Mouse (Mus musculus) common myeloid progenitor, adult 5-6 weeks (primary cell): ENCODE data around the gene Nek6. TPM values are rescaled to one million over a fixed set of nuclear protein-coding genes. Genes with fewer than 3 reads are reported as not detected.

ENCODE experiments used
- ATAC-seq: replicated peaks from 2 replicates; pipeline ENCODE4 v1.8.0; 2016; ENCODE audit warnings: low read depth, mild to moderate bottlenecking, moderate TSS enrichment, inconsistent platforms; ENCODE audit not compliant: poor library complexity, severe bottlenecking
- total RNA-seq: library from RNA; stranded (forward); fragments of 200-1000, 187-1606 nt; gene quantifications from 2 replicates; pipeline ENCODE4 v1.2.3, GENCODE M21; 2017

Nek6 gene
- total RNA-seq, 1 experiment from 2014 or later, result 7.2 TPM

DNA sequence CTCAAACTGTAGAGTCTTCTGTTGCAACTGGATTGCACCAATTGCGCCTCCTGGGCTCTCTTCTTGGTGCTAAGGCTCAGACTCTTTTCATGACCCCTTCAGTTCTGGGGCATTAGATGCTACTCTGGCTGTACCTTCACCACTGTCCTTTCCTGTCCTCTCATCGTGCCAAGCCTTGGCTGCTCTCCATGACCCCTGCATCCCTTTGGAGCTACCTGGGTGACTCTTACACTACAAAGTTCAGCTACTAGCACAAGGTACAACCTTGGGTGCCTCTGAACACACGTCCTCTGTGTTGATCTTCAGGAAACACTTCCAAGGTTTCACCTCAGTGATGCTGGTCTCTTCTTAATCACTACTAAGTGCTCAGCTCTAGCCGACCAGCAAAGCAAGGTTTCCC lies 51.2 kb downstream of the Nek6 start:
- no peak for ATAC-seq

DNA sequence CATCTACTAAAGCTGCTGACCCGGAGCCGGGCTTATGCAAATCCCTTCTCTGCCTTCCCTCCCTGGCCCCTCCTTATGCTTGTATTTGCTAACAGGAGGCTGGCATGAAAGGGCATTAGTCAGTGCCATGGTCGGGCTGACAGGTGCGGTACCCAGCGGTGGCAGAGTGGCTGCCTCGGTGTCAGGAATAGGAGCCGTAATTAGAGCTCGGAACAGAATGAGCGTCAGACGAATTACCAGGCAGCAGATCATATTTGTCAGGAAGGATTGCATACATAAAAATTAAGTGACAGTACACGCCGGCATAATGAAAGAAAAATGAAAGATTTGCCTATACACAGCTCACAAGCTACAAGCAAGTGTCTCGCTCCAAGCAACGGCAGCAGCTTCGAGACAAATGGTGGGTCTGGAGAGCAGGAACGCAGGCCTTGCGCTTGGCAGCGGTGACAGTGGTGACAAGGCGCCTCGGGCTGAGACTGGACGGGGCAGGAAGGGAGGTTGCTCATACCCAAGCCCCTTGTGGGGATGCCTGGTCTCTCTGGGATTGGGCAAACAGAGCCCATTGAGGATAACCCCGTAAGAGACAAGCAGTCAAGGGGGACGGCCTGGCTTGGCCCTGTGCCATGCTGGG lies 60.6 kb downstream of the Nek6 start:
- ATAC-seq, result no peak

DNA sequence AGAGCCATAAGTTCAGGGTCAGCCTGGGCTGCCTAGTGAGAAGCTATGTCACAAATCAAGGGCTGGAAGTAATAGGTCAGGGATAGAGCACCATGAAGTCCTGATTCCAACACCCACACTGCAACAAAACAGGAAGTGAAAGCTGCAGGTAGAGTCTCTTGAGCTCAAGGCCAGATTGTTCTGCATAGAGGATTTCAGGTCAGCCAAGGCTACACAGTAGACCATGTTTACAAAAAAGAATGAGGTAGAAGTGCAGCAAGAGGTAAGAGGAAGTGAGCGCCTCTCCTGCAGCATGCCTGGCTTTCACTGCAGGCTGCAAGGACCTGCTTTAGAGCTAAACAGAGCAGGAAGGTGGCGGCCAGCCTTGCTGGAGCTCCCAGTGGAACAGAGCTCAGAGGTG lies 63.3 kb downstream of the Nek6 start:
- ATAC-seq, result 0 out of 2 replicates have a peak, but pooled peaks have one; percentile 25

DNA sequence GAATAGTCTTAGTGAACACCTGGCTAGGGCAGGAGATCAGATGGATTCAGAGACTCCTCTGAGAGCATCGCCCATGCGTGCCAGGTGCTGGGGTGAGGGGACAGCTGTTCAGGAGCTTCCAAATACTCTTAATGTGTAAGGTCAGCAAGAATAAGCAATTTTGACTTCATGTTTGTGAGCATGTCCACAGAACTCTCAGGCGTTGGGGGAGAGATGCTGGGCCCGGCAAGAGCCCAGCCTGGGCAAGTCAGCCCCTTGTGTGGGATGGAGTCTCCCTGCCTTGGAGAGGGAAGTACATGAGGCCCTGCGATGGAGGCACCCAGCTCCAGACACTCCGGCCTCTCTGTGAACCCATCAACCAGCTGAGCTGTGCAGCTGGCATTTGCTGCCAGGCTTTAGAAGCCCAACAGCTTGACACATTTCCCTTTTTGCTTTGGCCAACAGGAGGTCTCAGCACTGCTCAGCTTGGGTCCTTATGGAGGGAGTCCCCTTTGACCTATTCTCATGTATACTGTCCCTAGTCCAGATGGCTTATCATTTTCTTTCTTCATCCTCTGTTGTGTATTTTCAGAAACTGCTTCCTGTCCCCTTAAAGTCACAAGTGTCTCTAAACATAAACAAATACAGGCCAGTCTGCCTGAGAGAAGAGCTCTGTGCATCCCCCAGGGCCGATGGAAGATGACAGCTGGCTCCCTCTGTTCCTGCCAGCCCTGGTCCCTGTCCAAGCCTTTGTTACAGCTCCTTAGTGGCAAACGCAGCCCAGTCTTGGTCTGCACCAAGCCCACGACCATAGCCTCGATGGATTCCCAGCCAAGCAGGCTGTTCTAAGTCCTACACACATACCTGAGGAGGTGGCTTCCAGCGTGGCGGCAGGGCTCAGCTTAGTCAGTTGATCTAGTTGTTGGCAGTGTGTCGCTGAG lies 67.4 kb downstream of the Nek6 start:
- no peak for ATAC-seq

DNA sequence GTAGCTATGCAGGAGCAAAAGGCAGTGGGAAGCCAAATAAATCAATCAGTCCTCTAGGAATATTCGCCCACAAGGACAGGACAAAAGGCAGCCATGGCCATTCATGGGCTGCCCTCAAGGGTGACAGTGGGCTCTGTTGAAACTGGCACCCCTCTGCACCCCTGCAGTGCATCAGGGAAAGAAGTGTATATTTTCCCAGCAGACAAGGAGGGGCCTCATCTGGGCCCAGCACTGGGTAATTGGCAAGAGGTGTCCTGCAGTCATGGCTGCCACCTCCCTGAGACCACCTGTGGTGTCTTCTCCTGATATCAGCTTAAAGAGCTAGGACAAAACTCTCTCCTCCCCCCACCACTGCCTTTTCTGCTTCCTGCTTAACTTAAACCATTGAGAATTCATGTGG lies 68.1 kb downstream of the Nek6 start:
- no peak for ATAC-seq

DNA sequence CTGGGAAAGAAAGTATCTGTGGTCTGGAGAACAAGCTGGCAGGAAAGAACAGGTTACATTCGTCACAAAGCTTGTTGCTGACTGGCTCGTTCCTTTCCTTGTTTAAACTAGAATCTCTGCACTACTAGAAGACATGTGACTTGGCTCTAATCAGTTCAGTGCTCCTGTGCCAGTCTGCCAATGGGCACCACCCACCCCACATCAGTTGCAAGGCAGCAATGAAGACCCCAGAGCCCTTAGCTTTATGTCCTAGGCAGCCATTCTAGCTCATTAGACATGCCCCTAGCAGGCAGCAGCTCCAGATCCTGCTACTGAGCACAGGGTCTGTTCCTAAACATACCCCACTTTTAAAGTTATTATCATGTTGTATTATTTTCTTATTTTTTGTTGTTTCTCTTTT lies 72.5 kb downstream of the Nek6 start:
- ATAC-seq, result no peak

DNA sequence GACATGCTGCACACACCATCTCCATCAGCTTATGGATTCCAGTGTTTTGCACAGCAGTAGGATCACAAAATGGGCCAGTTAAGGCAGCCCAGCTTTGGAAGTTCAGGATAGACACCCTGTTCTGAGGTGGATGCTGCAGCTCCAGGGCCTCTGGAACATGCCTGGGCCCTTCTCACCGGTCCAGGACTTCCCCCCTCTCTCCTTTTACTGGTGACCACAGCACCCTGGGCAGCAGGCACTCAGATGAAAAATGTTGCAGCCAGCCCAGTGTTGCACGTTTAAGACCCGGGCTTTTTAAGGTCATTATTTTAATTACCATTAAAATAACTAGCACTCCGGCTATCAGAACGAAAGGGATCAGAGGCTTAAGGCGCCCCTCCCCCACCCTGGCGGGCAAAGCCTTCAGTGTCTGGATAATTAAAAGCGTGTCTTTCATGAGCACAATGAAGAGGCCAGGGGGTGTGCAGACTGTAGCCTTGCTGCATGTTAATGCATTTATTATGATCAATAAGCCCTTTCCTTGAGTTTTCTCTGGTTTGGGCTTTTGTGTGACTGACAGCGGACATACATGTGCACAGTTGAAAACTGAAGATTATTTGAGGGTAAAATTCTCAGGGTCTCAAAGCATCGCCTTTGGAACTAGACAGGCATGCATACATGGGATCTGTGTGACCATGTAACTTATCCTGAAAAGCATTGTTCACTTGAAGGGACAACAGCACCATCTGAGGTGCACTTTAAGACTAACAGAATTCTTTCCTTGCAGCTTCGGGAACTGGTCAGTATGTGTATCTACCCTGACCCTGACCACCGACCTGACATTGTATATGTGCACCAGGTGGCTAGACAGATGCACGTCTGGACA lies 73.3 kb downstream of the Nek6 start:
- no peak for ATAC-seq

DNA sequence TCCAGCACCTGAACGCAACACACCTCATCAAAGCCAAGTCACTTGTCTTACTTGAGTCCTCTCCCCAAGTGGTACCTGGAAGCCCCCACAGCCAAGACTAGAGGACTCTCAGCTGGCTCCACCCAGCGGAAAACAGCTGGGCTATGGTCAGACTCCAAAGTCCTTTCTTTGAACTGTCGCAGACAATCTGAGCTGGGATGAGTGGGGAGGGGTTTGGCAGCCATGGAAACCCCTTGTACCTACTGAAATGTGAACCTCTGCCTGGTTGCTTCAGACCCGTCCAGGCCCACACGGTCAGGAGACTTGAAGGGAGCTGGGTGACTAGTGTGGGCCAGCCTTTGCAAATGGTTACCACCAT lies 73.9 kb downstream of the Nek6 start:
- no peak for ATAC-seq

DNA sequence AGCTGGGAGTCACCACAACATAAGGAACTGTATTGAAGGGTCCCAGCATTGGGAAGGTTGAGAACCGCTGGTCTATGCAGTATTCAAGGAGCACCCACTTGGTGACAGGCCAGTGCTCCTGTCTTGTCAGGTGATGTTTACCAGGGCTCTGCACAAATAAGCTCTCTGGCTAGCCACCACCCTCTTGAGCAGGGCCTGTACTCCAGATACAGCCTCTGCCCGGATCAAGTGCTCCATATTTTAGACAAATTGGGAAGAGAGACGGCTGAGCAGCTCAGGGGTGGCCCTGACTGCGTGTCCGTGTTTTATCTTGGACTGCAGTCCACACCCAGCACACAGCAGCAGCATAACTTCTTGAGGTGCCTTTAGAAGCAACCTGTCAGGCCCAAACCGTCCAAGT lies 75.3 kb downstream of the Nek6 start:
- no peak for ATAC-seq

DNA sequence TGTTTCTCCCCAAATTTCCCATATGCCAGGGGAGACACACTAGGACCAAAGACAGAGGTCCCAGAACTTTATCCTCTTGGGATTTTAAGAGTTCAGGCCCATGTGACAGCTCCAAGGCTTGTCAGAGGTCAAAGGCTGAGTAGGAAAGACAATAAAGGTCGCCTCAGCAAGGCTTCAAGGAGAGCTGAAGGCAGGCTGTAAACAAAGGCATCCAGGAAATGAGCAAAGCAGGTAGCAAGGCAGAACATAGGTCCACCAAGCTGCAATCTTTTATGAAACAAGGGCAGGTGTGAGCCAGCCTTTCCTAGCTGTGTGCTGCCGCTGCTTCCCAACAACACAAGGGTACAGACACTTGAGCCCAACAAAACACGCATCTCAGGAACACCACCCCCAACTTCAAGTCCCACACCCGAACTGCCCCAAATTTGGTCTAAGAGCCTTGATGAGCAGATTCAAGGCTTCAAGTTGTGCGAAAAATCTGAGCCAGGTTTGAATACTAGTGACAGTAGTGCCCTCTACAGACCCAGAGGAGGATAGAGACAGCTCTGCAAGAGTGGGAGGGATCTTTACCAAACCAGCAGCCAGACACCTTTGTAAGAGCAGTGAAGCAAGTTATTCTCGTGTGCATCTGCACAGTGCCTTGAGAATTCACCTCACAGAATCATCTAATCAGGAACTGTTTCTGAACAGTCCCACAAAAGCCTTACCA lies 80.5 kb downstream of the Nek6 start:
- peak; percentile 56; the same call in 1 of the 2 replicates for ATAC-seq

DNA sequence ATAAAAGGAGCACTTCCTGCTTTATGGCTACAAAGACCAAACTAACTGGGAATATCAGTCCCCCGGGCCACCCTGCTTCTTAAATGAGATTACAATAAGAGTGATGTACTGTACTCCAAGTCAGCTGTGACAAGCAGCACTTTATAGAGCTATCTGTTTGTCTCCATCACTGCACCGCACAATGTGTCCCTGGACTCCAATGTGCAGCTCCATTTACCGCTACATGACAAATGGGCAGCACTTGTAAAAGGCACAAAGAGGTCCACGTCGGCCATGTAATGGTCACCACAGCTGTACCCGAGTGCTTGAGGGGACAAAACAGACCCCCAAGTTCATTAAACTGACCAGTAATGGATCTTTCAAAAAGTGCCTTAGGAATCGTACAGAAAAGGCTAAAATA lies 83.4 kb downstream of the Nek6 start:
- no peak for ATAC-seq

DNA sequence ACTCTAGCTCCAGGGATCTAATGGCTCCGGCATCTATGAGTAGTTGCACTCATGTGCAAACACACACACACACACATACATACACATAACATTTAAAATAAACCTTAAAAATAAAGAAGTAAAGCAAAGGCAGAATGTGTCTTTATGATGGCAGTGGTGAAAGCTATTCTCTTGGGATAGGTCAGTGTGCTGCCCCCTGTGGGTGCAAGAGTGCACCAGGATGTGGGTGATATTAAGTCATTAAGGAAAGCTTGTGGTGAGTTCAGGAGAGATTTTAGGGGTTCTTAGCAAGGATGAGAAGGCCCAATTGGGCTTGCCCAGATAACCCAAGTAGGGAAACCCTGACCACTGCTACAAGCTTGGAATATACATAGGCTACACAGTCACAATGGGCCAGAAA lies 86.5 kb downstream of the Nek6 start:
- ATAC-seq, result 0 out of 2 replicates have a peak, but pooled peaks have one; percentile 60

DNA sequence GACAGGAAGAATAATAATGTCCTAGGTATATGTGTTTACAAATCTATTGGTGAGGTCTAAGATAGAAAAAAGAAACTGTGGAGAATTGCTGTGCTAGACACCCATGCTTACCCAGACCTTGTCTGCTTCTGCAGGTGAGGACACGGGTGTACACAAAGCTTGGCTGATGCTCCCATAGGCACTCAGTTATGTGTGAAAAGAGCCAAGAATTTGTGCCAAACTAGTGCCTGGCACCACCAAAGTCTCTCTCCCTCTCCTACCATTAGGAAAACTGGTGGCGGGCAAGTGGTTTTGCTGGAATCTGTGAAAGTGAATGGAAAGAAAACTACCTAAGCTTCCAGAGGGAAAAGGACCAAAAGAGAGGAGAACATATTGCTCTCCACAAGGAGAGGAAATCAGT lies 87.0 kb downstream of the Nek6 start:
- ATAC-seq, result no peak

DNA sequence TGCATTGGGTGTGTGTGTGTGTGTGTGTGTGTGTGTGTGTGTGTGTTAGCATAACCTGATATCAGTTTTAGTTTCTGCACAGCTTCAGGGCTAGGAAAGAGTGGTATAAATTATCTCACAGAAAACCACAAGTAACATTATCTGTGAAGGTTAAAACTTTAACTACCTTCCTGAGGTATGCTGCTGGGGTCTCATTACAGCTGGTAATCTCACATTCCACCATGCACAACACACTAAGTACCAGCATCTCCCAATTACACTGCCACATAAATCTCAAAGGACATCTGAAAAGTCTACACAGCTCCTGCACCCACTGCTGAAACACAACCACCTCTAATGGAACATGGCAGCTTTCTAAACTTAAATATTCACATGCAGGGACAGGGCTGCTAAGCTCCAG lies 89.4 kb downstream of the Nek6 start:
- no peak for ATAC-seq

DNA sequence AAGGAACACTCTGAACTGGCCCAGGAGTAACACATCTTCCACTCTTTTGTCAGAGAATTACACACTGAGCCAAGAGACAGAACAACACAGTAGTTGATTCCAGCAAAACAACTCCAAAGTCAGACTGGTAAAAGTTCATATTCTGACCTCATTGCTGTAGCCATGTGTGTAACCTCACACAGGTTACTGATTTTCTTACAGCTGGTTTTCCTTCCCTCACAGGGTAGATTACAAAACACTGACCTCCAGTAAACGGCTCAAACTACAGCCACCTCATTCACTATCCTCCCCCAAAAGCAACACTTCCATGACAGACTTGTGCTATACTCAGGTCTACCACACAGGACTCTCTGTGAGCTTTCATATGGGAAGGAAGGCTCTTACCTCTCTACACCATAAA lies 96.3 kb downstream of the Nek6 start:
- no peak for ATAC-seq

DNA sequence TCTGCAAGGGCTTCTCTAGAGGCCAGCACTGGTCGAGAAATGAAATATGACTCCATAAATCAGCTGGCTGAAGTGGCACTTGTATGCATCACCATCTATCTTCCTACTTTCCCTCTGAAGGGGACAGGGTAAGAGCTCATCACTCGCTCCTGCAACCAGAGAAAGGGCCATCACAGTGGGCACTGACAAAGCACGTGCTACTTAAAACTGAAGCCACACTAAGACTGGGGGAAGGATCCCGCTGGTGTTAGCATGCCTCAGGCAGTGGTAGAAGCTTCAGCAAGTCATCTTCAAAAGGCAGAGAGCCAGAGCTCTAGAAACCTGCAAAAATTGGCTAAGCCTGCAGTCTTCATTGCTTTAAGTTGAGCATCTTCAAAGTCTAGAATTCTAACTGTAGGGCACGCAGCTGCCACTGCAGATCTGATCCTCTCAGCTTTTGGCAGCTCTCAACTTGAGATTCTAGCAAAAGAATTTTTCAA lies 97.4 kb downstream of the Nek6 start:
- no peak for ATAC-seq

DNA sequence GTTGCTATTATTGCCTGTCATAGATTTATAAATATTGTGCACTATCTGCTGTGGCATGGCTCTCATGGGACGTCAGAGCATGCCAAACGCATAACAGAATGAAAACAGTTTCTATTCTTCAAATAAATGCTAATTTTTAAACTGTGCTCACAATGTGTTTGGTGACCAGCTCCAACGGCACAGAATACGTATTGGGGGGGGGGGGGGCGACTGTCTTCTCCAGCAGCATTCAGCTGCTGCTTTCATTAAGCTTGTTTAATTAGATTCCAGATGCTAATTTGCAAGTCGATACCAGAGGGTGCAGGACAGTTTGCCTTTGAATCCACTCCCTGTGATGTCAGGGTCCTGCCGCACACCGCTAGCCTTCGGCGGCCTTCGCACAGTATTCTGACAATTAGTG lies 97.9 kb downstream of the Nek6 start:
- no peak for ATAC-seq

DNA sequence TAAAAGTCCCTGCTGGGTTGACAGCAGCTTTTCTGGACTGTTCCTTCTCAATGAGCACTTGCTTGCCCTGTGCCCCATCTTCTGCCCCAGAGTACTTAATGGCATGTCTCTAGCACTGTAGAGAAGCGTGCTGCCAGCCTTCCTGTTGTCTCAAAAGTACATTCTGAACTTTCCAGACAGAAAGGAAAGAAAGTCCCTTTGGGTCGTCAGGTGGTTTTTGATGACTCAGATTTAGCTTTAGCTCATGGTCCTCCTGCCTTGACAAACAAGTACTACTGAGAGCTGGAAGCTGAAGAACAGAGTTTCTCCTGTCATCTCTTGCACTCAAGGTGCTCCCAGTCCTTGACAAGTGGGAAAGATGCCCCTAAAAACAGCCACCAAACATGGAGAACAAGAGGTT lies 98.7 kb downstream of the Nek6 start:
- ATAC-seq, result no peak

DNA sequence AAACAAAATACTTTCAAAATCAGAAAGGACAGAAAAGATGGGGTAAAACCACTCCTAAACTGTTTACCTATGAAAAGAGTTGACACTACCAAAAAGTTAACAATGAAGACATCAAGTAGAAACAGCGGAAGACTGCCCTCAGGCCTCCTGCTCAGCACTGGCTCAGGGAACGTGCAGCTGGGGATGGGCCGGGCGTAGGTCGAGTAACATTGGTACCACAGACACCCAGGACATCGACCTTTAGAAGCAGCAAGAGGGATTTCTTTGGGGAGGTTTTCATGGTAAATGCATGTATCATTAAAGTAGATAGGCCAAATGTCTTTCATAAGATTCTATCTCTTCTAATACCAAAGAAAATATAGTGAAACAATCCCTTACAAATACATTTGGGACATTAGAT lies 101.2 kb downstream of the Nek6 start:
- no peak for ATAC-seq

DNA sequence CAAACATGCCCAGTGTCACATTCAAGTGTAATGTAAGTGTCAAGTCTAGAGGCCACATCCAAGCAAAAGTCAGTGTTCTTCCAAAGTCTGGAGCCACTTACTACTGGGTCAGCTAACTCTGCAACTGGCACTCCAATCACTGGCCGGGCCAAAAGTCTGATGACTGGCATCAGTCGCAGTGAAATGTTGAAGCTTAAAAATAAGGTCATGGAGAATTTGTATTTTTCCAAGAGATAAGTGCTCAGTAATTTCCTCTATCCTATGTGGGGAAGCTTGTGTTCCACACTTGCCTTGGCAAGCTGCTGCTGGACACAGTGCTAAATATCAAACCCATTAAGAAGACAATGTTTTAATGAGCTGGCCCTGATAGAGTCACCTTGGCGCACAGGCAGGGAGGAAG lies 102.1 kb downstream of the Nek6 start:
- ATAC-seq, result no peak
